Mouse (Mus musculus) lung, postnatal 4 days (tissue): ENCODE results near the gene Rab7.
A peak's percentile ranks its signal among the peaks of the same experiment; 100 is the strongest.
"Not testable (repeated sequence)": the region's sequence is repeated elsewhere in the genome, so short reads cannot be mapped to it uniquely, and the experiment has no call there.

ENCODE experiments used
- DNase-seq, 2 experiments: peaks; one replicate each; pipeline ENCODE4 v3.0.0; 2021

Gene Rab7

DNA sequence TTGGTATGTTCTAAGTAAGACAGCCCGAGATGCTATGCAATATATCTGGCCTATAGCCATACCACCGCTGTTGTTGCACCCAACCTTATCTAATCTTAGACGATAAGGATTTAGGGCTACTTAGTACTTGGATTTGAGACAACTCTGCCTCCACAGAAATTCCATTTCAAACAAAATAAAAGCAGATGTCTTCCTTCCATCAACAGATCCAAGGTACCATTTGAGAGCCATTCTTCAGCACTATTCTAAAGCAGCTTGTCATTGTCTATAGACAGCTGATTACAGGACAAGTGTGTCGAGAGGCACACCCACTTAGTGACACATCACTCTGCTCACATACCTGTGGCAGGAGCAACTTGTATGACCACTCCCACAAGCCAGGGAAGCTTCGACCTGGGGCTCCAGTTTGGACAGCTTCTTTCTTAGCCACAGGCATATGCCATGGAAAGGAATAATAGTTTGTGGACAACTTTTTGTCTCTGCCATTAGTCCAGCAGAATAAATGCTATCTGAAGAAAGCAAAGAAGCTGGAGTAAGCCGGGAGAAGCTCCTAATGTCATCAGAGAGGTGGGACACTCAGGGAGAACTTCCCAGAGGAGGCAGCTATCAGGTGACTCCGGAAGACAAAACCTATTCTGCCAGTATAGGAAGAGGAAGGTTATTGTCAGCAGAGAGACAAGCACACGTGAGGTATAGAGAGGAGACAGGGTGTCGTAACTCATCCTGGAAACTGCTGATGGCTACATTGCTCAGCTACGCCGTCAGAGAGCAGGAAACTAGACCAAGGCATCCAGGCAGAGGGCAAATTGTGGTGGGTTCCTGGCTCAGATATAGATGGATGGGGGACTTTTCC is 8.4 kb upstream of the Rab7 start:
- no peak for DNase-seq

DNA sequence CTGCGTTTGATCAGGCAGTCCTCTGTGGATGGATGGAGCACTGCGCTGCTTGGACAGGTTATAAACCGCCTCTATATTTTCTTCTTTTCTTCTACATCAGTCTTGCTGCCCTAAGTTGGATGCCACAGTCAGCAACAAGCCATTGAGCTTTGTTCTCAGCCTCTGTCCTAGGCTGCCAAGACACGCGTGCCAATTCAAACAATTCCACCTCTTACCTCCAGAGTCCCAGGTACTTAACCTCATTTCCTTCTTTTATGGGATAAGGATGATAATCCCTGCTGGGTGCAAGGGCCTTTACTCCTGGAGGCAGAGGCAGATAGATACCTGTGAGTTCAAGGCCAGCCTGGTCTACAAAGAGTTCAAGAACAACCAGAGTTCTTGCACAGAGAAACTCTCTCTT is 6.1 kb upstream of the Rab7 start:
- no peak for DNase-seq

DNA sequence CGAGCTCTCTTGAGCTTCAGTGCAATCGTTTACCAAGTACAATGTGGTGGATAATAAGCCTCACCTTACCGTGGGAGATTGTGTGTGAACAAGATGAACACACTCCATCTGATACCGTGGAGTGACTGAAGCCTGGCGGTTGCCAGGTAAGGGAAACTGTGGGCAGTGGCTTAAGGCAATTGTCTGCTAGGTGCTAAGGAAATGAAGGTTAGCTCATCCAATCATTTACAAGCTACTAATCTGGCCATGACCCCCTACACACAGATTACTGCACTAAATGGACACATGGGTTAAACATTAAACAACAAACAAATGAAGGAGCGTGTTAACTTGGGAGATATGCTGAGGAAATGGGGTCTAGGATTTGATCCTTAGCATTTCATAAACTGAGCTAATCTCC is 3.9 kb upstream of the Rab7 start:
- no peak for DNase-seq

DNA sequence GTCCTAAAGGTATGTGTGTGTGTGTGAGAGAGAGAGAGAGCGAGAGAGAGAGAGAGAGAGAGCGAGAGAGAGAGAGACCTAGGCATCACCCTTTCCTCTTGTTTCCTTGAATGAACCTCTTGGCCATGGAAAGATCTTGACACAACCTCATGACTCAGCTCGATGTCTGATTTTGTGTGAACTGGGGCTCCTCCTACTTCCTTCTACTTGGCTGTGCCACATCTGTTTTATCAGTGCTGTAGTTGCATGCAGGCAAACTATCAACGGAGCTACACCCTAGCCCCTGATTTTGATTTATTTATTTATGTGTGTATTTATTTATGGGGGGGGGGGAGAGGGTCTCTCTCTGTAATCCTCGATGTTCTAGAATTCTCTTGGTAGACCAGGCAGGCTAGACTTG is 2.8 kb upstream of the Rab7 start:
- no peak for DNase-seq

- DNase-seq: no peak
Observed at GRCm38 (mm10) chr6:88045406-88045766, 316 bp upstream of the Rab7 start.

- DNase-seq: no peak
Observed at GRCm38 (mm10) chr6:88044234-88044576, 865 bp downstream of the Rab7 start.

GRCm38 (mm10) chr6:88042336-88042735 is 2.7 kb downstream of the Rab7 start:
- DNase-seq: no peak

DNA sequence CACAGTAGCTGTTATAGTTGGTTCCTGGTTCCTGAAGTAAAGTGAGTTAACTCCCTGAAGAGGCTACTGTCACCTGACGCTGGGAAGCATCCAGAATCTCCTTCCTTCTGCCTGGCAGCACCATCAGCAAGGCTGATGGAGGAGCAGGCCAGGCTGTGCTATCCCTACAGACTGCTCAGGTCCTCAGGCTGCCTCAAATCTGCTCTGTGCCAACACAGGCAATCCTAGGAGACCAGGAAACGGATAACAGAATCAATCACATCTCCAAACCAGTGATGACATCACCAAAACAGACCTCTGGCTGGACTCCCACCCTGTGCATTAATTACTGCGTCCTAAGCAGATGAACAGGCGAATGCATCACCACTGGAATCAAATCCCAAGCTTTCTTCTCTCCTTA is 3.8 kb downstream of the Rab7 start:
- peak in 1 of 2 experiments; percentile 19 for DNase-seq

DNA sequence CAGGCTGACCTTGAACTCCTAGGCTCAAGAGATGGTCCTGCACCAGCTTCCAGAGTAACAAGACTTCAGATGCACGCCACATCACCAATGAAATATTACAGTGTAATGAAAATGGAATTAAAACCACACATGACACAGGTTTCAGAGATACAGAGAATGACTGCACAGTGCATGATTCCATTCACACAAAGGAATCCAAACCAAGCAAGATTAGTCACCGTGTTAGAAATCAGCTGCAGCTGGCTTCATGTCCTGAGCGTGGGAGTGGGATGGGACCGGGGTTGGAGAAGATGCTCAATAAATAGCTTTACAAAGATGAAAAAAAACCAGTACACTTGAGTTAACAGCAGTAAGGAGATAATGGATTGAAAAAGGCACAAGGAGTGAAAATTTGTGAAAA is 5.6 kb downstream of the Rab7 start:
- no peak for DNase-seq

GRCm38 (mm10) chr6:88037471-88038045 is 7.5 kb downstream of the Rab7 start:
- no peak for DNase-seq

DNA sequence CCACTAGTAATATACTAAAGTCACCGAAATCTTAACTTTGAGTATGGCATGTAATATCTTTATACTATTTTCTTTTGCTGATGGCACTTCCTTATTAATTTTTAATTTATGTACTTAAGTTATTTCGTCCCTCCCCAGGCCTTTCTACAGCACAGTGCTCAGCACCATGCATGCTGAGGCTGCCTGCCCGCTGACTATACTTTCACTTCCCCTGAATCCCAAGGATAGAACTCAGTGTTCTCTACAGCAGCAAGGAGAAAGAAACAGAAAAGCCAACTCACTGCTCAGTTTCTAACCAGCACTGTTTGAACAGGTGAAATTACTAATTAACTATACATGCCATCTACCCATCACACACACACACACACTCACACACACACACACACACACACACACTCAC is 11.6 kb downstream of the Rab7 start:
- DNase-seq: no peak

DNA sequence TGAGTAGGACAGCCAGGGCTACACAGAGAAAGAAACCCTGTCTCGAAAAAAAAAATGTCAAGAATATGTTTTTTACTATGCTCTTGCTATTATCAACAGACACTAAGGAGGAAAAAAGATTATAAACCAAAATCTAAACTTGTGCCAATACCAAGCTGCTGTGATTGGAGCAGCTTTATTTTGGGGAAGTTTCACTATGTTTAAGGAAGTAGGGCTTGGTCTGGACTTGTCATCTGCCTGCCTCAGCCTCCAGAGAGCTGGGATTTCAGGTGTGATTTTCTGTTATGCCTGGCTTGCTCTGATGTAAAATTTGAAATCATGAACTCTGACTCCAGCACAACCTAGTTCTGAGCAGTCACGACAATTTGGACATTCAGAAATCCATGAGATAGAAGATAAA is 14.6 kb downstream of the Rab7 start:
- no peak for DNase-seq

DNA sequence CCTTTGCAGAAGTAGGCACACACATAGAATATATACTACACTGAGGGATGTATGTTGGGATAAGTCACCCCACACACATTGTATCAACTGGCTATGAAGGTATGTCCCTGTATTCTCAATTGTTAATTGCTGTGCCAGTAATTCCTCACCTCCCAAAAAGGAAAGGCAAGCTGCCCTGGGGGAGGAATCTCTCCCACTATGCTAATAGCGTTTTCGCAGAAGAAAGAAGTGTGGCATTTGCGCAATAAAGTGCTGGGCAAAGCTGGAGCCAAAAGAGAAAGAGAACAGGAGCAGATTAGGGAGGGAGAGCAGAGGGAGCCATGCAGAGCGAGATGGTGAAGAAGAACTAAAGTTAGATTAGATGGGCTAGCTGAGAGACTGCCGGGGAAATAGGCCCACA is 17.7 kb downstream of the Rab7 start:
- DNase-seq: no peak

DNA sequence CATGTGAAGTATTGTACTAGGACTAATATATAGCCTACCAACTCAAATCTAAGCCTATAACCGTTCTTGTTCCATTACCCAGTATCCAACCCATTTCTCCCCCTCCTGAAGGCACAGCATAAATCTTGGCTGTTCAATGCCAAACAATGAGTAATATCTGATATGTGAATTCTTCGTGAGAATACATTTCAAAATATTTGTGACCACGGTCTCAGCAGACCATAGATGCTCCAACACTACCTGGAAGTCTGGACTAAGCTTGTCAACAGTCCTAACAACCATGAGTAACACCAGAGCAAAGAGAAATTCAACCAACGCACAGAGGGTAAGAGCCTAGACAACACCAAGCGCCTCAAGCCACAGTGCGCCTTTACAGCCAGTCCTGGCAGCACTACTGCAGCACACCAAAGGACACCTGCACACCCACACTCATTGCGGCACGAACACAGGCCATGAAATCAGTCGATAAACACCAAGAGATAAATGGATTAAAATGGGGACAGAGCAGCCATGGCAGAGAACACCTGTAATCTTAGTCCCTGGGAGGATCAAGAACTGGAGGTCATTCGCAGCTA is 21.7 kb downstream of the Rab7 start:
- no peak for DNase-seq

GRCm38 (mm10) chr6:88019154-88019553 is 25.9 kb downstream of the Rab7 start:
- DNase-seq: no peak

- DNase-seq: no peak
Observed at GRCm38 (mm10) chr6:88017821-88018220, 27.2 kb downstream of the Rab7 start.

DNA sequence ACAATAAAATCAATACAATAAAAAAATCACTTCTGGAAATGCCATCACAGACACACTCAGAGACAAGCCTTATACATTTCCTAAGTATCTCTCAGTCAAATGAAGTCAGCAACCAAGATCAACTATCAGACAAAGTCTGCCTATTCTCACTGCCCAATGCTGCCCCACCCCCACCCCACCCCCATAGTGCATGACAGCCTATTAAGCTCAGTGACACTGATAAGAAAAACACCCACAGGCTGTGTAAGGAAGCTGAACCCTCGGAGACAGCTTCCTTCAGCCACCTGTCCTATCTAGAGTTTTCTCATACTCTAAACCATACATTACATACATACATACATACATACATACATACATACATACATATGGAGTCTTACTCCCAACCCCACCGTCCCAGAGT is 29.3 kb downstream of the Rab7 start:
- no peak for DNase-seq

GRCm38 (mm10) chr6:88013456-88013855 is 31.6 kb downstream of the Rab7 start:
- DNase-seq: no peak

GRCm38 (mm10) chr6:88012601-88013000 is 32.5 kb downstream of the Rab7 start:
- peak in 1 of 2 experiments; percentile 29 for DNase-seq

GRCm38 (mm10) chr6:88011106-88011505 is 34.0 kb downstream of the Rab7 start:
- peak in 1 of 2 experiments; percentile 51 for DNase-seq

DNA sequence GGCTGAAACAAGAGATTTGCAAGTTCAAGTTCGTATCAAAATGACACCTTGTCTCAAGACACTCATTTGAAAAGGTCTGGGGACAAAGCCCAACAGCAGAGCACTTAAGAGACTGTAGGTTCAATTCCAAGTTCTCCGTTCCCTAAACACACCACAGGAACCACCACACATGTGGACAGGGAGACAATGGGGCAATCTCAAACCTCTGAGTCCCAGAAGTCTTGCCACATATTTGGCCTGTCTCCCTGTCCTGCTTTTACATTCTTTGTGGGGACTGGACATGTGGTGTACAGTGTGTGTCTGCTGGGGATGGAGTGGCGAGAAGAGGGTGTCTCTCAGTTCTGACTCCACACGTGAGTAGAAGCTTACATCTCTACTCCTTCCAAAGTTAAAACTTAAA is 35.9 kb downstream of the Rab7 start:
- no peak for DNase-seq

DNA sequence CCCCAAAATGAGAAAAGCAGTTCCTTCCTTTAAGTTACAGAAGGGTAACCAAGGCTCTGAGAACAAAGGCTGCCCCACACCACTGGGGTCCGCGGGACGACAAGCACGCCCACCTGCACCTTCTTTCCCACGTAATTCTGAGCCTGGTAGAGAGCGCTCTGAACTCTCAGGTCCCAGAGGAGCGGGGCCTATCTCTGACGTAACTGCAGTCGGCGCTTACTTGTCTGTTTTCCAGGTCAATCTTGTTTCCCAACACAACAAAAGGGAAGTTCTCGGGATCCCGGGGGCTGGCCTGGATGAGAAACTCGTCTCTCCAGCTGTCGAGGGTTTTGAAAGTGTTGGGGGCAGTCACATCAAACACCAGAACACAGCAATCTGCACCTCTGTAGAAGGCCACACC is 40.3 kb downstream of the Rab7 start:
- DNase-seq: not testable (repeated sequence)

DNA sequence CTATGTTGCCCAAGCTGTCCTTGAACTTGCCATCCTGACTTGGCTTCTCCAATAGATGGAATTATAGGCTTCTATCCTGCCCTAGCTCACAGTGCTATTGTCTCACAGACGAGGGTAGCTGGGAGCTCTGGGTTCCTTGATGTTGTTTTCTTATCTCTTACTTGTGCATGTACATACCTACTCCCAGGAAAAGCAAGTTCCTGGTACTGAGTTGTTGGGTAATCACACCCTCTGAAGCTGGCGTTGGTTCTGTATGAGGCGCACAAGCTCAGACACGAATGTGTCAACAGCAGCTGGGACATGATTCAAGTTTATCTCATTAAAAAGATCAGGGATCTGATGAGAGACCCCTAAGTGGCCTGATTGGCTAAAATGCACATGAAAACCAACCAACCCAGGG is 41.6 kb downstream of the Rab7 start:
- no peak for DNase-seq

DNA sequence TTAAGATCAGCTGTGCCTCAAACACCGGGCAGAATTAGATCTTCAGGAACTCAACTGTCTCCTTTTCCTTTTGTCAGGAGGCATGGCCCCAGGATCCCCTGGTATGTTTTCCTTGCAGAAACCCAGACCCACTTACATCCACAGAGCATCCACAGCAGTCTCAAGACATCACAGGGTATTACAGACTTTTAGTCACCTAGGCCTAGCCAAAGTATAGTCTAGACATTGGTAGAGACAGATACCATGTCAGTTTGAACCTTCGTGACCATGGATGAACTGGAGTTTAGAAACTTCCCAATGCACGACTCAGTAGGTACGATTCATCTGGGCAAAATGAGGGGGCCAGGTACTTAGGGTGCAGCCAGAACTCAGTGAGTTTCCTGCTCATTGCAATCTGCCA is 46.7 kb downstream of the Rab7 start:
- no peak for DNase-seq
